Comparison of ENCODE assay signal across 12 mouse cellular contexts in genomic region chr2:78960288-78960687, GRCm38 (mm10).
A peak's percentile ranks its signal among the peaks of the same experiment; 100 is the strongest.
DNase-seq lines count a peak whose midpoint lies in the region; ATAC-seq and TF ChIP-seq lines count a peak whose summit lies in the region.
"Had no signal": no experiment of that assay in that cellular context is flagged by ENCODE, and none has a peak within 500 bp of the region (broad histone marks: within the 10 kb centered on the region; RNA-seq: fewer than 3 reads in every experiment).

No protein-coding gene starts in this region.

- H3K4me2 ChIP-seq in heart, embryonic 16.5 days (ENCODE audit: low read depth, low read length) = no peak overlapping the region
- H3K4me2 ChIP-seq in stomach, embryonic 14.5 days (replicated peaks; ENCODE audit: low read depth, low read length) = no peak overlapping the region
- H3K4me2 ChIP-seq in stomach, postnatal 0 days (replicated peaks; ENCODE audit: low read depth) = no peak overlapping the region
- H3K4me2 ChIP-seq in liver, embryonic 12.5 days = no peak overlapping the region

- intact Hi-C loops in heart, adult 2 months (cut with DNase I) = no loop called here

- H3K27ac ChIP-seq in heart, embryonic 16.5 days (ENCODE audit: low read length) = no peak overlapping the region
- H3K27ac ChIP-seq in heart, adult 2 months = no peak overlapping the region
- H3K27ac ChIP-seq in stomach, embryonic 14.5 days (ENCODE audit: low read length) = no peak overlapping the region
- H3K27ac ChIP-seq in stomach, postnatal 0 days (replicated peaks) = no peak overlapping the region
- H3K27ac ChIP-seq in liver, embryonic 12.5 days = no peak overlapping the region
- H3K27ac ChIP-seq: hindbrain, embryonic 10.5 days; midbrain, embryonic 13.5 days had no signal

- H3K27me3 ChIP-seq in heart, embryonic 16.5 days (ENCODE audit: control insufficient read depth, insufficient read depth, low read length) = no peaks in the 10 kb centered on the region
- no peaks in the 10 kb centered on the region for H3K27me3 ChIP-seq in heart, adult 2 months (ENCODE audit: control insufficient read depth, insufficient read depth, low read length)
- H3K27me3 ChIP-seq in stomach, embryonic 14.5 days (ENCODE audit: control insufficient read depth, insufficient read depth, low read length) = no peaks in the 10 kb centered on the region
- no peaks in the 10 kb centered on the region for H3K27me3 ChIP-seq in stomach, postnatal 0 days (ENCODE audit: control insufficient read depth, insufficient read depth, low read length)
- H3K27me3 ChIP-seq in liver, embryonic 12.5 days (replicated peaks) = no peaks in the 10 kb centered on the region
- H3K27me3 ChIP-seq: embryonic facial prominence, embryonic 15.5 days; midbrain, embryonic 13.5 days had no signal

- no peak overlapping the region for H3K4me3 ChIP-seq in heart, embryonic 16.5 days (ENCODE audit: low read length)
- H3K4me3 ChIP-seq in heart, adult 2 months = no peak overlapping the region
- H3K4me3 ChIP-seq in stomach, embryonic 14.5 days (ENCODE audit: low read depth, low read length) = no peak overlapping the region
- no peak overlapping the region for H3K4me3 ChIP-seq in stomach, postnatal 0 days (ENCODE audit: low read depth, low read length)
- no peak overlapping the region for H3K4me3 ChIP-seq in liver, embryonic 12.5 days
- H3K4me3 ChIP-seq: embryonic facial prominence, embryonic 15.5 days; hindbrain, embryonic 10.5 days; midbrain, embryonic 13.5 days had no signal

- DNase-seq in heart, adult 2 months = no peak
- DNase-seq in stomach, postnatal 0 days (ENCODE audit: low spot score) = no peak
- peak; percentile 52 for DNase-seq in naive thymus-derived CD4-positive, alpha-beta T cell, adult 2 months (ENCODE audit: low read depth)
- no peak for DNase-seq in c-Kit-positive CD71-positive TER-119-positive erythroid progenitor cells, embryonic 14.5 days (ENCODE audit: low spot score)
- DNase-seq: kidney, postnatal 25 days had no signal

- 63% methylated on average over 5 of the region's 5 CpGs for WGBS in heart, embryonic 16.5 days
- WGBS in heart, adult 2 months = 76% methylated on average over 5 of the region's 5 CpGs
- WGBS in stomach, embryonic 14.5 days = 38% methylated on average over 5 of the region's 5 CpGs
- WGBS in stomach, postnatal 0 days = 46% methylated on average over 5 of the region's 5 CpGs
- WGBS in liver, embryonic 12.5 days (ENCODE audit: insufficient replicate concordance) = 58% methylated on average over 5 of the region's 5 CpGs

- no peak for TF ChIP-seq POLR2A in heart, adult 2 months (IDR thresholded peaks at IDR 0.05; ENCODE audit: insufficient read depth, low read depth, low read length)

- TF ChIP-seq EP300 in heart, adult 2 months (IDR thresholded peaks at IDR 0.05; ENCODE audit: insufficient read depth, low read depth, low read length) = no peak
- no peak for TF ChIP-seq EP300 in stomach, postnatal 0 days (optimal IDR thresholded peaks at IDR 0.05)

- ATAC-seq in heart, embryonic 16.5 days (replicated peaks; ENCODE audit: extremely low read depth, insufficient read depth, low FRiP score) = no peak
- peak; percentile 53; the same call in 1 of the 2 replicates for ATAC-seq in stomach, embryonic 14.5 days (ENCODE audit: insufficient number of reproducible peaks, insufficient read depth, low FRiP score, low read depth)
- no peak for ATAC-seq in stomach, postnatal 0 days (ENCODE audit: low FRiP score, low TSS enrichment)
- no peak for ATAC-seq in liver, embryonic 12.5 days
- no peak for ATAC-seq in megakaryocyte-erythroid progenitor cell, adult 5-6 weeks (replicated peaks; ENCODE audit: low FRiP score, low TSS enrichment, poor library complexity, severe bottlenecking)

- no peak for TF ChIP-seq CTCF in heart, adult 2 months (IDR thresholded peaks at IDR 0.05)
- TF ChIP-seq CTCF in stomach, postnatal 0 days (IDR thresholded peaks at IDR 0.05; ENCODE audit: low read depth) = no peak

- 0 out of 2 replicates have a peak overlapping the region, but pooled peaks have one; percentile 11 for H3K9ac ChIP-seq in heart, embryonic 16.5 days (ENCODE audit: low read length)
- H3K9ac ChIP-seq in heart, adult 2 months (ENCODE audit: low read depth, low read length) = no peak overlapping the region
- no peak overlapping the region for H3K9ac ChIP-seq in stomach, embryonic 14.5 days (replicated peaks; ENCODE audit: low read depth, low read length)
- H3K9ac ChIP-seq in stomach, postnatal 0 days (ENCODE audit: low read length) = no peak overlapping the region
- no peak overlapping the region for H3K9ac ChIP-seq in liver, embryonic 12.5 days
- H3K9ac ChIP-seq: embryonic facial prominence, embryonic 15.5 days; midbrain, embryonic 13.5 days had no signal

- H3K36me3 ChIP-seq in heart, embryonic 16.5 days (ENCODE audit: control insufficient read depth, insufficient read depth) = no peaks in the 10 kb centered on the region
- no peaks in the 10 kb centered on the region for H3K36me3 ChIP-seq in heart, adult 2 months (ENCODE audit: control insufficient read depth, insufficient read depth, low read length)
- no peaks in the 10 kb centered on the region for H3K36me3 ChIP-seq in stomach, embryonic 14.5 days (ENCODE audit: control insufficient read depth, insufficient read depth, low read length)
- no peaks in the 10 kb centered on the region for H3K36me3 ChIP-seq in stomach, postnatal 0 days (ENCODE audit: control insufficient read depth, insufficient read depth, low read length)
- no peaks in the 10 kb centered on the region for H3K36me3 ChIP-seq in liver, embryonic 12.5 days
- H3K36me3 ChIP-seq: embryonic facial prominence, embryonic 15.5 days; hindbrain, embryonic 10.5 days; midbrain, embryonic 13.5 days had no signal

- H3K79me2 ChIP-seq in heart, adult 2 months (replicated peaks; ENCODE audit: control insufficient read depth, insufficient read depth, low read length) = no peaks in the 10 kb centered on the region

- H3K9me3 ChIP-seq in heart, embryonic 16.5 days (replicated peaks; ENCODE audit: control insufficient read depth, low read length) = no peaks in the 10 kb centered on the region
- no peaks in the 10 kb centered on the region for H3K9me3 ChIP-seq in stomach, embryonic 14.5 days (ENCODE audit: control insufficient read depth, low read depth, low read length)
- no peaks in the 10 kb centered on the region for H3K9me3 ChIP-seq in stomach, postnatal 0 days (ENCODE audit: control insufficient read depth, low read length)
- no peaks in the 10 kb centered on the region for H3K9me3 ChIP-seq in liver, embryonic 12.5 days (replicated peaks)
- H3K9me3 ChIP-seq: embryonic facial prominence, embryonic 15.5 days; hindbrain, embryonic 10.5 days; midbrain, embryonic 13.5 days had no signal

- peaks cover 12% of the 10 kb centered on the region for H3K4me1 ChIP-seq in heart, embryonic 16.5 days (ENCODE audit: control insufficient read depth, insufficient read depth, low read length)
- H3K4me1 ChIP-seq in heart, adult 2 months (ENCODE audit: control insufficient read depth, insufficient read depth, low read length) = no peaks in the 10 kb centered on the region; the same call in 1 of the 2 replicates
- peaks cover 15% of the 10 kb centered on the region; the same call in 1 of the 2 replicates for H3K4me1 ChIP-seq in stomach, embryonic 14.5 days (ENCODE audit: control insufficient read depth, insufficient read depth, low read length)
- H3K4me1 ChIP-seq in stomach, postnatal 0 days (replicated peaks; ENCODE audit: control insufficient read depth, insufficient read depth) = no peaks in the 10 kb centered on the region
- H3K4me1 ChIP-seq in liver, embryonic 12.5 days = peaks cover 8% of the 10 kb centered on the region
